Mouse (Mus musculus) CD4-positive helper T cell, adult 2 months (primary cell): ENCODE results near the gene Acer2.
"Not testable (repeated sequence)": the region's sequence is repeated elsewhere in the genome, so short reads cannot be mapped to it uniquely, and the experiment has no call there.

ENCODE experiments used
- DNase-seq: peaks from one replicate; pipeline ENCODE4 v3.0.0-alpha.2; 2012; ENCODE audit warnings: low read depth, missing footprints, low spot score

The Acer2 gene

GRCm38 (mm10) chr4:86874146-86874847 is at the start of gene Acer2:
Acer2 (plus strand) TSS chr4:86874396.
- peak; percentile 93 for DNase-seq

GRCm38 (mm10) chr4:86825143-86825542 is 49.1 kb upstream of the Acer2 start:
- no peak for DNase-seq

GRCm38 (mm10) chr4:86831896-86832295 is 42.3 kb upstream of the Acer2 start:
- DNase-seq = no peak

- not testable (repeated sequence) for DNase-seq
Observed at GRCm38 (mm10) chr4:86841141-86841540, 33.1 kb upstream of the Acer2 start.

GRCm38 (mm10) chr4:86845384-86845783 is 28.8 kb upstream of the Acer2 start:
- DNase-seq = no peak

- DNase-seq = no peak
Observed at GRCm38 (mm10) chr4:86847246-86847645, 26.9 kb upstream of the Acer2 start.

GRCm38 (mm10) chr4:86851331-86851730 is 22.9 kb upstream of the Acer2 start:
- DNase-seq = no peak

GRCm38 (mm10) chr4:86852018-86852417 is 22.2 kb upstream of the Acer2 start:
- no peak for DNase-seq

- no peak for DNase-seq
Observed at GRCm38 (mm10) chr4:86852813-86853590, 21.2 kb upstream of the Acer2 start.

- DNase-seq = peak; percentile 42
Observed at GRCm38 (mm10) chr4:86856304-86857112, 17.7 kb upstream of the Acer2 start.

GRCm38 (mm10) chr4:86857113-86858069 is 16.8 kb upstream of the Acer2 start, which contains the start of gene Rps6:
Rps6 (minus strand) TSS chr4:86857412.
- DNase-seq = peak; percentile 97

- peak; percentile 42 for DNase-seq
Observed at GRCm38 (mm10) chr4:86858070-86858440, 16.1 kb upstream of the Acer2 start.

- no peak for DNase-seq
Observed at GRCm38 (mm10) chr4:86864087-86864486, 10.1 kb upstream of the Acer2 start.

GRCm38 (mm10) chr4:86871988-86872387 is 2.2 kb upstream of the Acer2 start:
- no peak for DNase-seq

- DNase-seq = no peak
Observed at GRCm38 (mm10) chr4:86873072-86873471, 1.1 kb upstream of the Acer2 start.

- no peak for DNase-seq
Observed at GRCm38 (mm10) chr4:86879477-86879876, 5.3 kb downstream of the Acer2 start.

GRCm38 (mm10) chr4:86881178-86881577 is 7.0 kb downstream of the Acer2 start:
- no peak for DNase-seq

- DNase-seq = no peak
Observed at GRCm38 (mm10) chr4:86882413-86882812, 8.2 kb downstream of the Acer2 start.

GRCm38 (mm10) chr4:86884945-86885344 is 10.7 kb downstream of the Acer2 start:
- peak; percentile 70 for DNase-seq

GRCm38 (mm10) chr4:86885790-86886159 is 11.6 kb downstream of the Acer2 start:
- no peak for DNase-seq
